Mouse (Mus musculus): ENCODE results near the gene Sfswap.

DNA sequence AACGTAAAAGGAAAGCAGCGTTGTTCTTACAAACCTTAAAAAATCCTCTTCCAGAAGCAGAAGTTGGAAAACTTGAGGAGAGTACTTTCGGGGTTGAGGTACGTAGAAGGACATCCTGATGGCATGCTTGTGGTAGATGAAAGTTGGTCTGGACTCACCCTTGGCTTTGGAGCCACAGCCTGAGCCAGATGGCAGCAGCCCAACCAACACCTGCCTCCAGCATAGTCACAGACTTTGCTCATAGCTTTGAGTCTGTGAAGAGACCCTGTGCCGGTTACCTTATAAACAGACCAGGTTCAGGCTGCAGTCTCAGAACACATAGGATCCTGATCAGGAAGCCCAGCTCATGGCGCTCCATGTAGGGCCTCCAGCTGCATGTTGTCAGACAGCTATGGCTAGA lies 49.8 kb downstream of the Sfswap start:
- no peak for TF ChIP-seq MAFK (IDR thresholded peaks at IDR 0.05; ENCODE audit: insufficient read depth, low read depth, low read length)
- no peak for TF ChIP-seq CHD2 (IDR thresholded peaks at IDR 0.05; ENCODE audit: low read depth, low read length)
- no peak for TF ChIP-seq HCFC1 (IDR thresholded peaks at IDR 0.05; ENCODE audit: borderline replicate concordance, insufficient read depth, low read length)
- no peak for TF ChIP-seq ZNF384 (IDR thresholded peaks at IDR 0.05; ENCODE audit: low read depth, low read length)
- no peak for TF ChIP-seq ZC3H11A (IDR thresholded peaks at IDR 0.05; ENCODE audit: borderline replicate concordance, low read depth, low read length)
